Mouse (Mus musculus) liver, embryonic 15.5 days (tissue): Measurements from ENCODE around the gene Atp10a. TPM values are rescaled to one million over a fixed set of nuclear protein-coding genes. Genes with fewer than 3 reads are reported as not detected.

Experiments
- ATAC-seq: fragments of 200-750 bp; cut with Nextera tagmentation; 2 replicates; pipeline ENCODE4 v1.8.0; 2017; ENCODE audit warnings: moderate number of reproducible peaks, mild to moderate bottlenecking, moderate library complexity; ENCODE audit not compliant: insufficient read depth
- H3K27ac ChIP-seq: fragments of 300-500 bp; sonication (generic); replicated peaks from 2 replicates; pipeline ENCODE4 v1.5.1; 2015; ENCODE audit warnings: mild to moderate bottlenecking, inconsistent platforms
- H3K27me3 ChIP-seq: fragments of 300-500 bp; sonication (generic); 2 replicates; pipeline ENCODE4 v1.6.1; 2015; ENCODE audit warnings: mild to moderate bottlenecking, inconsistent platforms
- H3K36me3 ChIP-seq: fragments of 300-500 bp; sonication (generic); replicated peaks from 2 replicates; pipeline ENCODE4 v1.6.1; 2015; ENCODE audit warnings: moderate library complexity, mild to moderate bottlenecking, inconsistent platforms
- H3K4me1 ChIP-seq: fragments of 300-500 bp; sonication (generic); replicated peaks from 2 replicates; pipeline ENCODE4 v1.6.1; 2015; ENCODE audit warnings: inconsistent platforms
- H3K4me2 ChIP-seq: fragments of 300-500 bp; sonication (generic); 2 replicates; pipeline ENCODE4 v1.6.1; 2015; ENCODE audit warnings: moderate library complexity, mild to moderate bottlenecking, inconsistent platforms
- H3K4me3 ChIP-seq: fragments of 300-500 bp; sonication (generic); replicated peaks from 2 replicates; pipeline ENCODE4 v1.5.1; 2015; ENCODE audit warnings: mild to moderate bottlenecking, inconsistent platforms
- H3K9ac ChIP-seq: fragments of 300-500 bp; sonication (generic); 2 replicates; pipeline ENCODE4 v1.6.1; 2015; ENCODE audit warnings: moderate library complexity, mild to moderate bottlenecking, inconsistent platforms
- H3K9me3 ChIP-seq: fragments of 300-500 bp; sonication (generic); replicated peaks from 2 replicates; pipeline ENCODE4 v1.6.1; 2016; ENCODE audit warnings: inconsistent platforms
- WGBS: fragments of 180-500 bp; shearing (Covaris S2); methylation state at CpG from one replicate; pipeline ENCODE4 v1.1.7; 2015; ENCODE audit warnings: mixed read lengths; ENCODE audit not compliant: insufficient replicate concordance; 5-methylcytosine and 5-hydroxymethylcytosine counted together
- polyA plus RNA-seq: library from polyadenylated mRNA; unstranded; fragments of >200 nt; fragmentation: Nextera tagmentation; extraction: Ambion mirVana; gene quantifications from 2 replicates; pipeline ENCODE4 v1.2.1, GENCODE M21; 2015

The Atp10a gene
- polyA plus RNA-seq, 1 experiment from 2014 or later: 0.66 TPM

GRCm38 (mm10) chr7:58658790-58659405, 2.9 kb downstream of the Atp10a start:
- H3K9ac ChIP-seq: no peak overlapping the region
- H3K4me1 ChIP-seq: 0 out of 2 replicates have a peak, but pooled peaks cover 4% of the 10 kb centered on the region
- no peaks in the 10 kb centered on the region for H3K9me3 ChIP-seq
- WGBS: 12% methylated on average over 14 of the region's 14 CpGs
- no peak overlapping the region for H3K27ac ChIP-seq
- no peak for ATAC-seq
- no peaks in the 10 kb centered on the region for H3K36me3 ChIP-seq
- peaks cover 18% of the 10 kb centered on the region for H3K27me3 ChIP-seq
- H3K4me3 ChIP-seq: peak overlapping the region; percentile 58
- H3K4me2 ChIP-seq: peak overlapping the region; percentile 70

- ATAC-seq: no peak
- Histone ChIP-seq H3K9ac (no peak overlapping the region), H3K4me2 (no peak overlapping the region), H3K9me3 (no peaks in the 10 kb centered on the region), H3K4me3 (no peak overlapping the region), H3K27ac (no peak overlapping the region), H3K27me3 (peaks cover 18% of the 10 kb centered on the region), H3K4me1 (0 out of 2 replicates have a peak, but pooled peaks cover 4% of the 10 kb centered on the region), H3K36me3 (no peaks in the 10 kb centered on the region)
Measured at GRCm38 (mm10) chr7:58660046-58660445, 4.1 kb downstream of the Atp10a start.

GRCm38 (mm10) chr7:58660665-58661064, 4.7 kb downstream of the Atp10a start:
- Histone ChIP-seq H3K4me3 (no peak overlapping the region), H3K27ac (no peak overlapping the region), H3K4me1 (0 out of 2 replicates have a peak, but pooled peaks cover 4% of the 10 kb centered on the region), H3K4me2 (no peak overlapping the region), H3K9me3 (no peaks in the 10 kb centered on the region), H3K27me3 (peaks cover 18% of the 10 kb centered on the region), H3K36me3 (no peaks in the 10 kb centered on the region), H3K9ac (no peak overlapping the region)
- no peak for ATAC-seq
- WGBS: 62% methylated on average over 5 of the region's 5 CpGs

- 74% methylated on average over 7 of the region's 7 CpGs for WGBS
- Histone ChIP-seq H3K9ac (no peak overlapping the region), H3K36me3 (no peaks in the 10 kb centered on the region), H3K9me3 (no peaks in the 10 kb centered on the region), H3K27ac (no peak overlapping the region), H3K4me1 (0 out of 2 replicates have a peak, but pooled peaks cover 4% of the 10 kb centered on the region), H3K4me2 (no peak overlapping the region), H3K27me3 (peaks cover 18% of the 10 kb centered on the region), H3K4me3 (no peak overlapping the region)
- no peak for ATAC-seq
Measured at GRCm38 (mm10) chr7:58661076-58661475, 5.1 kb downstream of the Atp10a start.

GRCm38 (mm10) chr7:58668617-58669016, 12.7 kb downstream of the Atp10a start:
- no peaks in the 10 kb centered on the region for H3K4me1 ChIP-seq
- H3K9me3 ChIP-seq: no peaks in the 10 kb centered on the region
- H3K4me3 ChIP-seq: no peak overlapping the region
- no peaks in the 10 kb centered on the region for H3K36me3 ChIP-seq
- no peak overlapping the region for H3K4me2 ChIP-seq
- no peak for ATAC-seq
- no peaks in the 10 kb centered on the region for H3K27me3 ChIP-seq
- H3K27ac ChIP-seq: no peak overlapping the region
- no peak overlapping the region for H3K9ac ChIP-seq
- WGBS: 72% methylated on average over 1 of the region's 1 CpGs

- WGBS: 51% methylated on average over 3 of the region's 3 CpGs
- H3K9ac ChIP-seq: no peak overlapping the region
Measured at GRCm38 (mm10) chr7:58676075-58676474, 20.1 kb downstream of the Atp10a start.

GRCm38 (mm10) chr7:58677111-58677805, 21.3 kb downstream of the Atp10a start:
- 7% methylated on average over 5 of the region's 5 CpGs for WGBS
- H3K9me3 ChIP-seq: no peaks in the 10 kb centered on the region
- H3K9ac ChIP-seq: no peak overlapping the region
- no peaks in the 10 kb centered on the region for H3K36me3 ChIP-seq
- peaks cover 3% of the 10 kb centered on the region; the same call in 1 of the 2 replicates for H3K4me1 ChIP-seq
- ATAC-seq: no peak; the same call in 1 of the 2 replicates
- no peaks in the 10 kb centered on the region for H3K27me3 ChIP-seq
- H3K4me2 ChIP-seq: no peak overlapping the region; the same call in 1 of the 2 replicates
- no peak overlapping the region for H3K27ac ChIP-seq
- H3K4me3 ChIP-seq: no peak overlapping the region

More at GRCm38 (mm10) chr7:58676075-58676474, 20.1 kb downstream of the Atp10a start:
- Histone ChIP-seq H3K9me3 (no peaks in the 10 kb centered on the region), H3K4me1 (peaks cover 3% of the 10 kb centered on the region; the same call in 1 of the 2 replicates), H3K4me3 (no peak overlapping the region), H3K36me3 (no peaks in the 10 kb centered on the region), H3K27ac (no peak overlapping the region), H3K4me2 (no peak overlapping the region), H3K27me3 (no peaks in the 10 kb centered on the region)
- no peak for ATAC-seq

- Histone ChIP-seq H3K27ac (no peak overlapping the region), H3K4me1 (no peaks in the 10 kb centered on the region), H3K4me3 (no peak overlapping the region), H3K9me3 (no peaks in the 10 kb centered on the region), H3K36me3 (no peaks in the 10 kb centered on the region), H3K27me3 (no peaks in the 10 kb centered on the region), H3K4me2 (no peak overlapping the region), H3K9ac (no peak overlapping the region)
- WGBS: 45% methylated on average over 1 of the region's 1 CpGs
- no peak for ATAC-seq
Measured at GRCm38 (mm10) chr7:58685967-58686366, 30.0 kb downstream of the Atp10a start.

GRCm38 (mm10) chr7:58686573-58686972, 30.6 kb downstream of the Atp10a start:
- Histone ChIP-seq H3K27me3 (no peaks in the 10 kb centered on the region), H3K9me3 (no peaks in the 10 kb centered on the region), H3K4me2 (no peak overlapping the region), H3K36me3 (no peaks in the 10 kb centered on the region), H3K27ac (no peak overlapping the region), H3K4me3 (no peak overlapping the region), H3K4me1 (no peaks in the 10 kb centered on the region), H3K9ac (no peak overlapping the region)
- no peak for ATAC-seq
- 20% methylated on average over 5 of the region's 5 CpGs for WGBS

GRCm38 (mm10) chr7:58686997-58687396, 31.0 kb downstream of the Atp10a start:
- Histone ChIP-seq H3K9me3 (no peaks in the 10 kb centered on the region), H3K4me3 (no peak overlapping the region), H3K36me3 (no peaks in the 10 kb centered on the region), H3K9ac (no peak overlapping the region), H3K4me2 (no peak overlapping the region), H3K27me3 (no peaks in the 10 kb centered on the region), H3K27ac (no peak overlapping the region), H3K4me1 (no peaks in the 10 kb centered on the region)
- no peak for ATAC-seq
- WGBS: 81% methylated on average over 2 of the region's 2 CpGs

- H3K27me3 ChIP-seq: no peaks in the 10 kb centered on the region
- no peak overlapping the region for H3K27ac ChIP-seq
- no peaks in the 10 kb centered on the region for H3K4me1 ChIP-seq
- H3K9me3 ChIP-seq: no peaks in the 10 kb centered on the region
- no peak overlapping the region for H3K4me3 ChIP-seq
- H3K36me3 ChIP-seq: no peaks in the 10 kb centered on the region
- no peak overlapping the region for H3K4me2 ChIP-seq
- ATAC-seq: no peak
- 68% methylated on average over 6 of the region's 6 CpGs for WGBS
- H3K9ac ChIP-seq: no peak overlapping the region
Measured at GRCm38 (mm10) chr7:58690069-58690923, 34.3 kb downstream of the Atp10a start.
